Mouse (Mus musculus): ENCODE measurements around the gene Actn4. TPM values are rescaled to one million over a fixed set of nuclear protein-coding genes. Genes with fewer than 3 reads are reported as not detected.

The Actn4 gene
- 18.6 TPM for polyA plus RNA-seq (2014; fragmentation: Illumina TruSeq; extraction: RNeasy Lipid Tissue Mini Kit (QIAGEN cat#74804); ENCODE audit: low read depth, low replicate concordance)

DNA sequence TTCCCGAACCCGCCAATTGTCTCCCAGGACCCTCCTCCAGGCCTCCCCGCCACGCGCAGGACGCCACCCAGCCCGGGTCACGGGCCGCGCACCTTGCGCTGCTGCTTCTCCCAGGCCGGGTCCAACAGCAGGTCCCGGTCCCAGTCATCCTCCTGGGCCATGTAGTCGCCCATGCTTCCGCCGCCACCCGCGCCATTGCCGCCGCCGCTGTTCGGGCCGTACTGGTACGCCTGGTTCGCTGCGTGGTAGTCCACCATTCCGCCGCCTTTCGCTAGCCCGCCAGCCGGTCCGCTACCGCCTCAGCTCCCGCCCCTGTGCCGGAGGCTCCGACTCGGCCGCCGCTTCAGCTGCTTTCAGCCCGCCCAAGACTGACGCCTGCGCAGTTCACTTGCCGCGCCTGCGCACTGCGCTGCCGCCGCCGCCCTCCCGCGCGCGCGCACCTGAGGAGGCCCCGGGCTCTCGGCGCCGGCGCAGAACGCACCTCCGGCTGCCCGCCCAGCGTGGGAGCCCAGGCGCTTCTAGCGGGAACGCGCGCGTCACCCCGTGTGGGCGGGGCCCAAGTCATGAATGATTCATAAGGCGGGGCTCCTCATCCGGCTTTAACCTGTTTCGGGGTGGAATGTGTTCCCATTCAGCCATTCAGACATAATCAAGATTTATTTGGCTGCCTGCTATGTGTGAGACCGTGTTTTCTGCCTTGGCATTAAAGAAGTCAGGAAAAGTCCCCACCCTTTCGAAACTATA is at the start of gene Actn4:
Actn4 (minus strand) TSS at position 414 of the 744 bp plus-strand sequence.

DNA sequence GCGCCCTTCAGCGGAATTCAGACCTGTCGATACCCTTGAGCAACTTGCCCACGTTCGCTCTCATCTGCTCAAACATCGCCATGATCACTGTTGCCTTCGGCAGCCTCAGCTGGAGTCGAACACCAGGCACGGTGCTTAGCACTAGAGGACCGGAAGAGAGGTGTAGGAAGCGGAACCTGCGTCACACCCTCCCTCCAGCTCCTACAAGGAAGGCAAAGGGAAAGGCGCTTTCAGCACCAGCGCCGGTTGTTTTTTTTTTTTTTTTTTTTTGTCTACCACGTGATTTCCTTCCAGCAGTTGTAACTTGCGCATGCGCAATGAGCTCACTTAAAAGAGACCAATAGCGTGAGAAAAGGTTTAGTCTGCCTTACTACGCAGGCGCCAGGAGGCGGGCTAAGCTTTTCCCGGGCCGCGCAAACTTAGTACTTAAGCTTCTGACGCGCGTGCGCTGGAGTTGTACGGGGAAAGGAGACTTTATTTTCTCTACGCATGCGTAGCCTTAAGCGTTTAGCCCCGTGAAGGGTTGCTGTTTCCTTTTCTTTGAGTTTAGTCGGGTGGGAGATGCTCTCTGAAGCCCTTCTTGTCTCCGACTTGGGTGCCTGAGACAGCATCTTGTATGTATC is 19.6 kb upstream of the Actn4 start, which contains the start of the genes Eif3k and Map4k1:
Eif3k (minus strand) TSS at position 214 of the 623 bp plus-strand sequence.
Map4k1 (plus strand) TSS at position 400 of the 623 bp plus-strand sequence.

DNA sequence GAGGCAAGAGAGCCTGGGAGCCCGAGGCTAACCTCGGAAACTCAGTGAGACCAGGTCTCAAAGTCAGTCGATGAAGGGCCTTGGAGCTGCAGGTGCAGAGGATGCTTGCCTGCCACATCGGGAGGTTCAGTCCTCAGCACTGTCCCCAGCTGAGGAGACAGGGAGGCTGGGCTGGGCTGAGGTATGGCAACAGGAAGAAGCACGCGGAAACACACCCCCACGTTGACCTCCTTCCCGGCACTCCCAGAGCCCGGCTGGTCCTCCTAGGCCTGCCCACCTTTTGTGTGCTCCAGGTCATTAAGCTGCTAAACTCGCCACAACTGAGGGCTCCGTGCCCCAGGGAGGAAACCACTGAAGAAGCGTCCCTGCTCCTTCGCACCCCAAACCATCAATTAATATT is 80.9 kb downstream of the Actn4 start, which contains the start of gene Capn12:
Capn12 (plus strand) TSS at position 224 of the 400 bp plus-strand sequence.

GRCm38 (mm10) chr7:28863540-28863939 is 98.6 kb downstream of the Actn4 start, which contains the start of gene Lgals7:
Lgals7 (plus strand) TSS chr7:28863853.

Other genes with a start within 250 kb of the Actn4 start
- 0.32 TPM for gene Fbxo17, start 245.5 kb downstream of the Actn4 start, polyA plus RNA-seq (2014; fragmentation: Illumina TruSeq; extraction: RNeasy Lipid Tissue Mini Kit (QIAGEN cat#74804); ENCODE audit: low read depth, low replicate concordance)
- gene Mrps12, start 220.5 kb downstream of the Actn4 start, polyA plus RNA-seq (2014; fragmentation: Illumina TruSeq; extraction: RNeasy Lipid Tissue Mini Kit (QIAGEN cat#74804); ENCODE audit: low read depth, low replicate concordance) = 34.0 TPM
- 0.34 TPM for gene Sars2, start 220.3 kb downstream of the Actn4 start, polyA plus RNA-seq (2014; fragmentation: Illumina TruSeq; extraction: RNeasy Lipid Tissue Mini Kit (QIAGEN cat#74804); ENCODE audit: low read depth, low replicate concordance)
- not detected for gene Ccer2, start 206.2 kb downstream of the Actn4 start, polyA plus RNA-seq (2014; fragmentation: Illumina TruSeq; extraction: RNeasy Lipid Tissue Mini Kit (QIAGEN cat#74804); ENCODE audit: low read depth, low replicate concordance)
- 16.0 TPM for gene Sirt2, start 195.6 kb downstream of the Actn4 start, polyA plus RNA-seq (2014; fragmentation: Illumina TruSeq; extraction: RNeasy Lipid Tissue Mini Kit (QIAGEN cat#74804); ENCODE audit: low read depth, low replicate concordance)
- gene Nfkbib, start 194.8 kb downstream of the Actn4 start, polyA plus RNA-seq (2014; fragmentation: Illumina TruSeq; extraction: RNeasy Lipid Tissue Mini Kit (QIAGEN cat#74804); ENCODE audit: low read depth, low replicate concordance) = 1.1 TPM
- 0.48 TPM for gene Rinl, start 173.4 kb downstream of the Actn4 start, polyA plus RNA-seq (2014; fragmentation: Illumina TruSeq; extraction: RNeasy Lipid Tissue Mini Kit (QIAGEN cat#74804); ENCODE audit: low read depth, low replicate concordance)
- 104 TPM for gene Hnrnpl, start 153.8 kb downstream of the Actn4 start, polyA plus RNA-seq (2014; fragmentation: Illumina TruSeq; extraction: RNeasy Lipid Tissue Mini Kit (QIAGEN cat#74804); ENCODE audit: low read depth, low replicate concordance)
- gene Ech1, start 137.1 kb downstream of the Actn4 start, polyA plus RNA-seq (2014; fragmentation: Illumina TruSeq; extraction: RNeasy Lipid Tissue Mini Kit (QIAGEN cat#74804); ENCODE audit: low read depth, low replicate concordance) = 59.4 TPM
- gene Lgals4, start 128.5 kb downstream of the Actn4 start, polyA plus RNA-seq (2014; fragmentation: Illumina TruSeq; extraction: RNeasy Lipid Tissue Mini Kit (QIAGEN cat#74804); ENCODE audit: low read depth, low replicate concordance) = 6.6 TPM
- gene Lgals7, start 98.5 kb downstream of the Actn4 start, polyA plus RNA-seq (2014; fragmentation: Illumina TruSeq; extraction: RNeasy Lipid Tissue Mini Kit (QIAGEN cat#74804); ENCODE audit: low read depth, low replicate concordance) = not detected
- not detected for gene Capn12, start 80.9 kb downstream of the Actn4 start, polyA plus RNA-seq (2014; fragmentation: Illumina TruSeq; extraction: RNeasy Lipid Tissue Mini Kit (QIAGEN cat#74804); ENCODE audit: low read depth, low replicate concordance)
- gene Eif3k, start 19.5 kb upstream of the Actn4 start, polyA plus RNA-seq (2014; fragmentation: Illumina TruSeq; extraction: RNeasy Lipid Tissue Mini Kit (QIAGEN cat#74804); ENCODE audit: low read depth, low replicate concordance) = 9.8 TPM
- not detected for gene Map4k1, start 19.7 kb upstream of the Actn4 start, polyA plus RNA-seq (2014; fragmentation: Illumina TruSeq; extraction: RNeasy Lipid Tissue Mini Kit (QIAGEN cat#74804); ENCODE audit: low read depth, low replicate concordance)
- gene Ryr1, start 162.8 kb upstream of the Actn4 start, polyA plus RNA-seq (2014; fragmentation: Illumina TruSeq; extraction: RNeasy Lipid Tissue Mini Kit (QIAGEN cat#74804); ENCODE audit: low read depth, low replicate concordance) = not detected
- 0.11 TPM for gene Rasgrp4, start 172.5 kb upstream of the Actn4 start, polyA plus RNA-seq (2014; fragmentation: Illumina TruSeq; extraction: RNeasy Lipid Tissue Mini Kit (QIAGEN cat#74804); ENCODE audit: low read depth, low replicate concordance)
- 2.1 TPM for gene Fam98c, start 193.9 kb upstream of the Actn4 start, polyA plus RNA-seq (2014; fragmentation: Illumina TruSeq; extraction: RNeasy Lipid Tissue Mini Kit (QIAGEN cat#74804); ENCODE audit: low read depth, low replicate concordance)
- gene Ggn, start 207.9 kb upstream of the Actn4 start, polyA plus RNA-seq (2014; fragmentation: Illumina TruSeq; extraction: RNeasy Lipid Tissue Mini Kit (QIAGEN cat#74804); ENCODE audit: low read depth, low replicate concordance) = not detected
- 0.66 TPM for gene Spred3, start 208.1 kb upstream of the Actn4 start, polyA plus RNA-seq (2014; fragmentation: Illumina TruSeq; extraction: RNeasy Lipid Tissue Mini Kit (QIAGEN cat#74804); ENCODE audit: low read depth, low replicate concordance)
- gene Psmd8, start 218.4 kb upstream of the Actn4 start, polyA plus RNA-seq (2014; fragmentation: Illumina TruSeq; extraction: RNeasy Lipid Tissue Mini Kit (QIAGEN cat#74804); ENCODE audit: low read depth, low replicate concordance) = 69.6 TPM